Mouse (Mus musculus) E14TG2a.4 (cell line): ENCODE results near the gene Arpp21.

Source experiments
- CTCF ChIP-seq: conservative IDR thresholded peaks from 2 replicates; pipeline ENCODE4 v1.5.1; 2014; ENCODE audit warnings: low read length
- NANOG ChIP-seq: IDR thresholded peaks from 2 replicates; pipeline ENCODE4 v1.6.1; 2014; ENCODE audit warnings: borderline replicate concordance, low read length, mixed read lengths
- POU5F1 ChIP-seq: IDR thresholded peaks from 2 replicates; pipeline ENCODE4 v1.6.1; 2014; ENCODE audit warnings: low read length, borderline replicate concordance

DNA sequence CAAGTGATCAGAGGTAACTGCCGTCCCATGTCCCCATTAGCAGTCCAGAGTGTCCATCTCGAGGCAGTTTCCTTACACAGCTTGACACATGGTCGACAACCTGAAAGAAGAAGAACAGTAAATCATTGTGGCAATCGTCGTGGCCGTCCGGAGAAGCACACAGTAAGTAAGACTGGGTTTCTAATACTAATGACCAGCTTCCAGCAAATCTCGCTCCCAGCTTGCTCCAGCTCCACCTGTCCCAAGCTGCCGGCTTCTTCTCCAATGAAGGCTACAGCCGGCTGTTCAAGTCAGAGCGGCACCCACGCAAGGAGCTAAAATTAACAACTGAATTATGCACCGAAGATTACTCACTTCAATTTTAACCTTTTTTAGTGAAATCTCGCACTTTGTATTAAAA lies 48.1 kb downstream of the Arpp21 start:
- no peak for TF ChIP-seq CTCF
- TF ChIP-seq NANOG, result no peak
- TF ChIP-seq POU5F1, result no peak
